Mouse (Mus musculus) heart, adult 18-20 months (tissue): ENCODE measurements around the gene Wdr90. TPM values are rescaled to one million over a fixed set of nuclear protein-coding genes. Genes with fewer than 3 reads are reported as not detected.
A peak's percentile ranks its signal among the peaks of the same experiment; 100 is the strongest.

ENCODE experiments used
- DNase-seq, 2 experiments: peaks; one replicate each; pipeline ENCODE4 v3.0.0; 2021 to 2022; ENCODE audit warnings: mixed read lengths in 1 of 2
- total RNA-seq, 2 experiments: library from RNA; stranded (reverse); gene quantifications; 2 replicates each; pipeline ENCODE4 v1.2.3; 2021

Wdr90 gene
- total RNA-seq, 2 experiments from 2014 or later: 1.0 to 2.3 TPM

GRCm38 (mm10) chr17:25843636-25844395 is 17.5 kb downstream of the Wdr90 start:
- DNase-seq: peak in 1 of 2 experiments; percentile 35

DNA sequence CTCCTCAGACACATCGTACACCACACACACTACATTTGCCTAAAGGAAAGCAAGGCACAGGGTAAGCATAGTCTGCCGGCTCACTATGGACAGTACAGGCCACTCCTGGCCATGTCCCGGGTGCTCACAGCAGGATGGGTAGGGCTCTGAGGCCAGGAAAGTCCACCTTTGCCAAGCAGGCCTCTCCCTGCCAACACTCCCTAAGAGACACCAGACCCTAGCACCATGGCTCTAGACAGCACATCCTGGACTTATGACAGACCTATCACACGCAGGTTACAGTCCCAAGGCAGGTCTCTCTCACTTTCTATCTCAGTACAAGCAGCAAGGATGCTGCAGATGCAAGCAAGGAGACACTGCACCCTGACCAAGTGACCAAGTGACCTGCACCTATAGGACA is 18.2 kb downstream of the Wdr90 start:
- no peak for DNase-seq

DNA sequence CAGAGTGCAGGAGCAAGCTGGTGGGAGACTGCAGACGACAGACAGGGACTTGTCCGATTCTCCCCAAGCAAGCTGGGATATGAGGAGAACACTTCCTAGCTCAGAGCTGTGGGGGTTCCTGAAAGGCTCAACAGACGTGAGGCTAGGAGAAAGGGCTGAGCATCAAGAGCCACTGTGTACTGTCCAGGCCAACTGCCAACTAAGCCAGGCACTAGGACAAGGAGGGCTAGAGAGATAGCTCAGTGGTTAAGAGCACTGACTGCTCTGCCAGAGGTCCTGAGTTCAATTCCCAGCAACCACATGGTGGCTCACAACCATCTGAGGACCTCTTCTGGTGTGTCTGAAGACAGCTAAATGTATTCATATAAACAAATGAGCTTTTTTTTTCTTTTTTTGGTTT is 18.8 kb downstream of the Wdr90 start:
- no peak for DNase-seq

- no peak for DNase-seq
These were observed 20.0 kb downstream of the Wdr90 start, which contains the start of gene Gm20683 for GRCm38 (mm10) chr17:25841117-25841880. Gene Gm20683 (minus strand): TSS chr17:25841763.

GRCm38 (mm10) chr17:25840519-25840918 is 20.8 kb downstream of the Wdr90 start:
- DNase-seq: no peak

- no peak for DNase-seq
These were observed 21.7 kb downstream of the Wdr90 start for GRCm38 (mm10) chr17:25839455-25840235.

DNA sequence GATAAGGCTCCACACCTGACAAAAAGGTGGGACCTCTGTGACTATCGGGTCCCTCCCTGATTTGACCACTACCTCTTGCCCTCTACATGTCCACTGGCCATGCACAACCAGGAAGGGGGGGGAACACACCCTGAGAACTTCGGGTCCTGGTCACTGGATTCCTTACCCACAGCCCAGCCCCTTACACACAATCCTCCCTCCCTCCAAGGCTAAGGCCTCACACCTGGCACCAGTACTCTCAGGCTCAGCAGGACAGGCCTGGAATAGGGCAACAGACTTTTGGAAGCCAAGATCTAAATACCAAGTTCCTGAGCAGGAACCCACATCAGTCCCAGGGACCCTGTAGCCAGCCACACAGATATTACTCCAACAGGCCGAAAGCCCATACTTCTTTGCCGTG is 22.4 kb downstream of the Wdr90 start:
- no peak for DNase-seq

GRCm38 (mm10) chr17:25837533-25837932 is 23.8 kb downstream of the Wdr90 start:
- no peak for DNase-seq

- DNase-seq: peak; percentile 78 to 82
These were observed 24.3 kb downstream of the Wdr90 start, which contains the start of gene Rhbdl1 for GRCm38 (mm10) chr17:25837076-25837410. Gene Rhbdl1 (minus strand): TSS chr17:25837295.

DNA sequence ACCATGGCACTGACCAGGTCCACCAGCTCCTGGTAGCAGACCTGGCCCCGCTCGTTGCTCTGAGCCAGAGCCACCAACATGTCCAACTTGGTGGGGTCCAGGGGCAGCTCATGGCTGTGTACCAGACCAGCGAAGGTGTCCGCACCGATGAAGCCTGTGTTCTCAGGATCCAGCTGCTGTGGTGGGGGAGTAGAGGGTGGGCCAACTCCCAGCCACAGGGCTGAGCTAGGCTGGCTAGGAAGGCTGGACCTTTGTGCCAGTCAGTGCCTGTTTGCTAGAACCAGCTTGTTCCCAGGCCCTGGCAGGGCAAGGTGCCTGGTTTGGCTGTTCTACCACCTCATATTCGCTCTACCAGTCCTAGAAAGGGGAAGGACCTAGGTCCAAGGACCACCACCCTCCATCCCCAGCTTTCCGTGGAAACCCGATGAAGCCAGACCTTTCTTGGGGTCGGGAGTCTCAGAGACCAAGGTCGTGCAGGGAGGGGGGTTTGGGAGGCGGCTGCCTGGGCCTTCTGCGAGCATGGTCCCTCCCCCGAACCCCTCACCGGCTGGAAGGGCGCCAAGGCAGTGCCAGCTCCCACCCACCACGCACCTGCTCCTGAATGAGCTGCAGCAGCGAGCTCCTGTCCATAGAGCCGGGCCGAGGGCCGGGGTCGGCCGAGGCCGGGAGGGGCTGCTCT is 24.8 kb downstream of the Wdr90 start:
- DNase-seq: peak; percentile 47

GRCm38 (mm10) chr17:25835816-25836215 is 25.5 kb downstream of the Wdr90 start:
- DNase-seq: no peak

- DNase-seq: no peak
These were observed 26.0 kb downstream of the Wdr90 start for GRCm38 (mm10) chr17:25835301-25835700.

- no peak for DNase-seq
These were observed 26.6 kb downstream of the Wdr90 start for GRCm38 (mm10) chr17:25834595-25835222.

DNA sequence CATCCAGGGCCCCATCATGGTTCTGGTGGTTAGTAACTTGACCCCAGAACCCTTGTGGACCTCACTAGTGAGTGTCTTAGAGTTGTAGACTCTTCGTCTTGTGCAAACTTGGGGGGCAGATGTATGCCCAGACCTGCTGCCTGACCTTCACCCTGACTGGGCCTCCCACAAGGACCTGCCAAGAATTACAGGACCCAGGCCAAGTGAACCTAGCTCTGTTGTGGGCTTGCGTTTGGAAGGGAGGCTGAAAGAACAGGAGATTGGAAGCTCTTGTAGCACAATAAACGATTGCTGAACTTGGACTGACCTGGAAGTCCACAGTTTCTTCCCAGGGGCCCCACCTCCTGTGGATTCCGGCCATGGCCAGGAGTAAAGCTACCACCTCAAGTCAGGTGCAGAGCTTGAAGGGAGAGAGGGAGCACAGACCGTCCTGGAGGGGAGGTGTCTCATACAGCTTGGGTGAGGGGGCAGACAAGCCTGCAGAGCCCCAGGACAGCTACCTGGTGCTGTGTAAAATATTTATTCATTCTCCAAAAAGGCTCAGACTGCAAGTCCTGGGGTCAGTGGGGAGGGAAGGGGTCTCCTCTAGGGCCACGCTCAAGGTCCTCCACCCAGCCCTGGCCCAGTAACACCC is 27.2 kb downstream of the Wdr90 start:
- DNase-seq: peak; percentile 47 to 59

DNA sequence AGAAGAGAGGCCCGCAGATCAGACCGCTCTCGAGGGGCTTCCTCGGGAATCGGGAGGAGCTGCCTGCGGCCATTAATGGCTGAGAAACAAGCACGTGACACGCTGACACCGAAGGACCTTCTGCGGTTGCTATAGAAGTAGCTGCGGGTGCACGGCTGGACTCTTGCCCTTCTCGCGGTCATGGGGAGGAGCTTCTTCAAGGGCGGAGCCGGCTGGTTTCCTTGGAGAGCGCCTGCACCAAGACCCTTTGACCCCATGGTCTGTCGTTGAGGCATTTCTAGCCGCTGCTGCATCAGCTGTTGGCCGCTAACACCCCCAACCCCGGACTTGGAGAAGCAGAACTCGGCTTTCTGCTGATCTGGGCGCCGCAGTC is 28.0 kb downstream of the Wdr90 start, which contains the start of gene Stub1:
TSS of gene Stub1 (minus strand) at position 114 of the 373 bp plus-strand sequence.
- peak; percentile 95 for DNase-seq

DNA sequence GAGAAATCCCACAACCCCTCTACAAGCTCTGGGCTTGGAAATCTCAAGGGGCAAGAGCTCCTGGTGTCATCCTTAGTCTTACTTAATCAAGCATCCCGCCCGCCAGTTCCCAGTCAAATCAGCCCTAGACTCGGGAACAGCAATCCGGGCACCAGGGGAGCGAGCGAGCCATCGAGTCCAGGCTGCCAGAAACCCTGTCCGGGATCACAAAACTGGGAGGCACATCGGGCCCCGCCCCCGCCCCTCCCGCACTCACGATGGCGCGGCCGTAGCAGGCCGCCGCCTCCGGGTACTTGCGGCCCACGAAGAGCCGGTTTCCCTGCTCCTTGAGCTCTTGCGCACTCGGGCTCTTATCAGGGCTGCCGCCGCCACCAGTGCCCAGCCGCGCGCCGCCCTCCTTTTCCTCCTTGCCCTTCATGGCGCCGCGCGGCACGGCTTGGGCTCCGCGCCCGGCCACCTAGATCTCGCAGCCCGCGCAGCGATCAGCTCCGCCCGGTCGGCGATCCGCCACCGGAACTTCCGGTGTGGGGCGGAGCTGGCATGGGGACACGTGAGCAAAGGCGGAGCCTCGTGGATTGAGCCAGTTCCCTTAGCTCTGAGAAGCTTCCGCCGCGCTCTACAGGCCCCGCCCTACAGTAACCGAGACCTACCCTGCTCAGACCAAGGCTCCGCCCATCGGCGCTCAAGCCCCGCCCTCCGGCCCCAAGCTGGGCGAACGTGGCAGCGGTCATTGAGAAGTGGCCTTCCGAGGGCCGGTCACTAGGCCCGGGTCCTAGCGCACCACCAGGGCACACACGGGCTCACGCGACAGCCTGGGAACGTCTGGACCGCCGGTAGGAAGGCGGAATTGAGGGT is 28.6 kb downstream of the Wdr90 start:
- DNase-seq: peak; percentile 100

DNA sequence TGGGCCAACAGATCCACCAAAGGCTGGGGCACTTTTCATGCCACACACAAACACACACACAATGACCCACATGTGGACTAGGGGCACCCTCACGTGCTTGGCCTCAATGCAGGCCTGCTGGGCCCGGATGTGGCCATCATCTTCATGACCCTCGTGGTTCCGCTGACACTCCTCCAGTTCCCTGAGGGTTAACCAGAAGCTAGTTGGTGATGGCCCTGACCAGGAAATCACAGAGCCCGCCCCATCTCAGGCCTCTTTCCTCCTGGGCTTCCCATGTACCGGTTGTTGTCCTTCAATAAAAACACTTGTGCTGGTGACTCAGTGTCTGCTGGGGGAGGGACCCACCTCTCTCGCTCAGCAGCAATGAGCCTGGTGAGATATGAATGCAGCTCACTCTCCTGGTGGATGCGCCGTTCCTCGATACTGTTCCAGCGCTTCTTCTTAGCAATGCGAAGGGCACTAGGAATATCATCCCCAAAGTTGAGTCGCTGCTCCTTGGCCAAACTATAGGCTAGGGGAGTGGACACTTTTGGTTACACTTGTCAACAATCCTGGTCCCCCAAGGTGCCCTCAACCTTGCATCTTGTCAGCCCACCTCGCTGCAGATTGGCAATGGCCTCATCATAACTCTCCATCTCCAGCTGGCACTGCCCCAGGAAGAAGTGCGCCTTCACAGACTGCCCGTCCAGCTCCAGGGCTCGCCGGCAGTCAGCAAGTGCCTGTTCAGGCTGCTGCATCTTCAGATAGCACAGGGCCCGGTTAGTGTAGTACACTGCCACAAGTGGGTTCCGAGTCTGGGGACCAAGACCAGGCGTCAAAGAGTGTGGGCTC is 29.6 kb downstream of the Wdr90 start:
- peak; percentile 41 to 51 for DNase-seq

DNA sequence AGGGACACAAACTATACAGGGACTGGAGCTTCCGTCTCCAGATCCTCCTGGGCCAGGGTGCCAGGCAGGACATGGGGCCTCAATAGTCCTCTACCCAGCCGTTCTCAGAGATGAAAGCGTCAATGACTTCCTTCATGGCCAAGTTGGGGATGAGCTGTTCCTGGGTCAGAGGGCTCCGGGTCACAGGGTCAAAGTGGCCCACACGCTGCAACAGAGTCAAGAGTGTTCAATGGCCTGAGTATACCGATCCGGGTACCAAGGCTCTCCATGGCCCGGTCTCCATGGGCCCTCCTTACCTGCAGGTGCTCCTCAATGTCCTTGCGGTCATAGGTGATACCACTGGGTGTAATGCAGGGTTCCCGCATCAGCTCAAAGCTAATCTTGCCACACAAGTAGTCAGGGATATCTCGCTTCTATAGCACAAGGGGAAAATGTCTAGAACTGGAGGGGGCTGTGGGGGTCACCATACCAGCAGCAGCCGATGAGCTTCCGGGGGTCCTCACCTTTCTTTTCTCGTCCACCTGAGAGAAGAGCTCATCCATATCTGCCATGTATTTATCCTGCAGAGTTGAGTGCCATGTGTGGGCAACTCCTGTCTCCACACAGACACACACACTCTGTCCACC is 30.4 kb downstream of the Wdr90 start:
- no peak for DNase-seq
